Mouse (Mus musculus) hindbrain, postnatal 0 days (tissue): ENCODE measurements around the gene Wnt4. TPM values are rescaled to one million over a fixed set of nuclear protein-coding genes. Genes with fewer than 3 reads are reported as not detected.

ENCODE experiments used
- ATAC-seq: fragments of 200-750 bp; cut with Nextera tagmentation; 2 replicates; pipeline ENCODE4 v1.8.0; 2017; ENCODE audit warnings: mild to moderate bottlenecking, moderate TSS enrichment, moderate library complexity
- DNase-seq: peaks from one replicate; pipeline ENCODE4 v3.0.0-alpha.2; 2015; ENCODE audit warnings: low spot score
- H3K27ac ChIP-seq: fragments of 300-500 bp; sonication (generic); 2 replicates; pipeline ENCODE4 v1.5.1; 2014; ENCODE audit warnings: mild to moderate bottlenecking
- H3K27me3 ChIP-seq: fragments of 300-500 bp; sonication (generic); 2 replicates; pipeline ENCODE4 v1.6.1; 2014; ENCODE audit warnings: low read length, mixed read lengths; ENCODE audit not compliant: insufficient read depth
- H3K36me3 ChIP-seq: fragments of 300-500 bp; sonication (generic); 2 replicates; pipeline ENCODE4 v1.6.1; 2014; ENCODE audit warnings: low read length, mixed read lengths; ENCODE audit not compliant: insufficient read depth
- H3K4me1 ChIP-seq: fragments of 300-500 bp; sonication (generic); 2 replicates; pipeline ENCODE4 v1.6.1; 2014; ENCODE audit warnings: antibody characterized with exemption, low read length, mixed read lengths; ENCODE audit not compliant: insufficient read depth
- H3K4me2 ChIP-seq: fragments of 300-500 bp; sonication (generic); 2 replicates; pipeline ENCODE4 v1.6.1; 2014; ENCODE audit warnings: low read depth, mild to moderate bottlenecking, low read length, moderate library complexity, mixed read lengths
- H3K4me3 ChIP-seq: fragments of 300-500 bp; sonication (generic); 2 replicates; pipeline ENCODE4 v1.5.1; 2014; ENCODE audit warnings: low read length
- H3K9ac ChIP-seq: fragments of 300-500 bp; sonication (generic); replicated peaks from 2 replicates; pipeline ENCODE4 v1.6.1; 2014; ENCODE audit warnings: mild to moderate bottlenecking, low read length, moderate library complexity, mixed read lengths
- H3K9me3 ChIP-seq: fragments of 300-500 bp; sonication (generic); 2 replicates; pipeline ENCODE4 v1.6.1; 2016; ENCODE audit warnings: low read length, mixed read lengths
- CTCF ChIP-seq: IDR thresholded peaks from 2 replicates; pipeline ENCODE4 v1.5.1; 2016; ENCODE audit warnings: antibody characterized with exemption, control low read depth, low read depth
- WGBS: fragments of 180-500 bp; shearing (Covaris S2); extraction: QIAGEN DNeasy Blood & Tissue Kit; methylation state at CpG from one replicate; pipeline ENCODE4 v1.1.7; 2014; 5-methylcytosine and 5-hydroxymethylcytosine counted together
- polyA plus RNA-seq: library from polyadenylated mRNA; unstranded; fragments of >200 nt; fragmentation: Nextera tagmentation; extraction: Ambion mirVana; gene quantifications from 2 replicates; pipeline ENCODE4 v1.2.1, GENCODE M21; 2015
- total RNA-seq: library from RNA; depleted of rRNA; stranded (reverse); fragments of >200 nt; gene quantifications from 2 replicates; pipeline ENCODE4 v1.2.3, GENCODE M21; 2014

Gene Wnt4
- total and polyA plus RNA-seq, 2 experiments from 2014 or later = 3.4 to 3.8 TPM

GRCm38 (mm10) chr4:137244883-137245282 lies 32.4 kb upstream of the Wnt4 start:
- Histone ChIP-seq H3K4me3 (no peak overlapping the region), H3K27ac (no peak overlapping the region), H3K9ac (no peak overlapping the region), H3K4me1 (no peaks in the 10 kb centered on the region), H3K36me3 (no peaks in the 10 kb centered on the region), H3K4me2 (no peak overlapping the region), H3K27me3 (no peaks in the 10 kb centered on the region), H3K9me3 (peaks cover 4% of the 10 kb centered on the region; the same call in 1 of the 2 replicates)
- 75% methylated on average over 9 of the region's 9 CpGs for WGBS
- ATAC-seq (no peak), DNase-seq (no peak)
- TF ChIP-seq CTCF = no peak

GRCm38 (mm10) chr4:137250333-137250732 lies 27.0 kb upstream of the Wnt4 start:
- no peak for TF ChIP-seq CTCF
- no peak overlapping the region for H3K4me2 ChIP-seq
- H3K36me3 ChIP-seq = no peaks in the 10 kb centered on the region
- H3K27me3 ChIP-seq = no peaks in the 10 kb centered on the region
- no peaks in the 10 kb centered on the region for H3K4me1 ChIP-seq
- H3K9ac ChIP-seq = no peak overlapping the region
- H3K9me3 ChIP-seq = no peaks in the 10 kb centered on the region
- WGBS = 26% methylated on average over 5 of the region's 5 CpGs
- ATAC-seq = no peak
- peak; percentile 22 for DNase-seq
- no peak overlapping the region for H3K27ac ChIP-seq
- H3K4me3 ChIP-seq = no peak overlapping the region

GRCm38 (mm10) chr4:137250849-137251248 lies 26.4 kb upstream of the Wnt4 start:
- no peak for DNase-seq
- no peak for ATAC-seq
- no peaks in the 10 kb centered on the region for H3K9me3 ChIP-seq
- H3K36me3 ChIP-seq = no peaks in the 10 kb centered on the region
- WGBS = 52% methylated on average over 5 of the region's 5 CpGs
- no peak overlapping the region for H3K4me2 ChIP-seq
- TF ChIP-seq CTCF = no peak
- H3K4me1 ChIP-seq = no peaks in the 10 kb centered on the region
- H3K9ac ChIP-seq = no peak overlapping the region
- no peaks in the 10 kb centered on the region for H3K27me3 ChIP-seq
- no peak overlapping the region for H3K27ac ChIP-seq
- no peak overlapping the region for H3K4me3 ChIP-seq

- H3K36me3 ChIP-seq = no peaks in the 10 kb centered on the region
- H3K4me2 ChIP-seq = no peak overlapping the region
- H3K27me3 ChIP-seq = no peaks in the 10 kb centered on the region
- no peak overlapping the region for H3K27ac ChIP-seq
- no peak for ATAC-seq
- H3K4me1 ChIP-seq = no peaks in the 10 kb centered on the region
- TF ChIP-seq CTCF = no peak
- no peak overlapping the region for H3K9ac ChIP-seq
- WGBS = 50% methylated on average over 11 of the region's 11 CpGs
- no peak overlapping the region for H3K4me3 ChIP-seq
- H3K9me3 ChIP-seq = no peaks in the 10 kb centered on the region
- DNase-seq = peak; percentile 25
These were observed 23.7 kb upstream of the Wnt4 start for GRCm38 (mm10) chr4:137253601-137254000.

GRCm38 (mm10) chr4:137254206-137254976 lies 22.9 kb upstream of the Wnt4 start:
- TF ChIP-seq CTCF = no peak
- WGBS = 82% methylated on average over 17 of the region's 17 CpGs
- no peaks in the 10 kb centered on the region for H3K27me3 ChIP-seq
- no peaks in the 10 kb centered on the region for H3K9me3 ChIP-seq
- DNase-seq = no peak
- no peak for ATAC-seq
- no peak overlapping the region for H3K4me2 ChIP-seq
- no peak overlapping the region for H3K27ac ChIP-seq
- no peak overlapping the region for H3K9ac ChIP-seq
- no peak overlapping the region for H3K4me3 ChIP-seq
- H3K4me1 ChIP-seq = no peaks in the 10 kb centered on the region
- H3K36me3 ChIP-seq = no peaks in the 10 kb centered on the region

GRCm38 (mm10) chr4:137255568-137255967 lies 21.7 kb upstream of the Wnt4 start:
- DNase-seq (no peak), ATAC-seq (no peak)
- no peaks in the 10 kb centered on the region for H3K9me3 ChIP-seq
- WGBS = 72% methylated on average over 8 of the region's 8 CpGs
- no peak overlapping the region for H3K4me2 ChIP-seq
- H3K27ac ChIP-seq = no peak overlapping the region
- H3K4me1 ChIP-seq = no peaks in the 10 kb centered on the region
- TF ChIP-seq CTCF = no peak
- no peak overlapping the region for H3K9ac ChIP-seq
- no peaks in the 10 kb centered on the region for H3K36me3 ChIP-seq
- no peaks in the 10 kb centered on the region for H3K27me3 ChIP-seq
- H3K4me3 ChIP-seq = no peak overlapping the region

GRCm38 (mm10) chr4:137261826-137262225 lies 15.5 kb upstream of the Wnt4 start:
- 88% methylated on average over 6 of the region's 6 CpGs for WGBS
- Histone ChIP-seq H3K9ac (no peak overlapping the region), H3K9me3 (no peaks in the 10 kb centered on the region), H3K4me2 (no peak overlapping the region), H3K27ac (no peak overlapping the region), H3K4me1 (no peaks in the 10 kb centered on the region), H3K4me3 (no peak overlapping the region), H3K36me3 (no peaks in the 10 kb centered on the region), H3K27me3 (no peaks in the 10 kb centered on the region)
- DNase-seq (no peak), ATAC-seq (no peak)
- TF ChIP-seq CTCF = no peak
